Mouse (Mus musculus): Measurements from ENCODE around the gene Med29. TPM values are rescaled to one million over a fixed set of nuclear protein-coding genes. Genes with fewer than 3 reads are reported as not detected.

The Med29 gene
- total RNA-seq, 2 experiments from 2014 or later: 23.7 to 25.1 TPM

- DNase-seq (ENCODE audit: low spot score in 2 of 2): peak in 1 of 2 experiments; percentile 33
Measured at GRCm38 (mm10) chr7:28377190-28378065, 15.1 kb downstream of the Med29 start.

DNA sequence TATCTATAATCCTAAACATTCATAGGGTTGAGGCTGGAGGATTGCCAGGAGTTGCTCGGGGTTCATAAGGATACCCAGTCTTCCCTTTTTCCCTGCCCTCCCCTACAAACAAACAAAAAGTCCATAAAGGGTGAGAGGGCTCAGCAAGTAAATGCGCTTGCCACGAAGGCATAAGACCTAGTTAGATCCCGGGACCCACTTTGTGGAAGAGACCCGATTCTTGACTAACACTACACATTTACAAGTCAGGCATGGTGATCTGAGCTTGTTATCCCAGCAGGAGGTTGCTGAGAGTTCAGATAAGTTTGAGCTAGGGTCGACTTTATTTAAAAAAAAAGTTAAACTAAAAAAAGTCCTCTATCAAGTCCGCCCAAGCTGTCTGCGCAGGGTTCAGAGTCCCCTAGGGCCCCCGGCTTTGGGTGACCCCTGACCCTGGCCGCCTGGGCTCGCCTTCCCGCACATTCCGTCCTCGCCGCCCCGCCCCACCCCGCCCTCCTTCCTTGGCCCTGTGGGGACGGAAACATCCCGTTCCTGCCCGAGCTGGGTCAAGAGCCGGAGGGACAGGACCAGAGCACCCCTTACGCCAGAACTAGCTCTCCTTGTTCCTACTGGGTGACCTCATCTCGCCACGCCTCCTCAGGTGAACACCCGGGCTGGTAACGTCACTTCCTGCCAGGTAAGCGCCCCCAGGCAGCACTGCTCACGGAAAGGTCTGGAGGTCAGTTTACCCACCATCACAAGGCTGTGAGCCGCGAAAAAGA lies 16.3 kb downstream of the Med29 start:
- DNase-seq (ENCODE audit: low spot score in 2 of 2): peak in 1 of 2 experiments; percentile 76

- DNase-seq (ENCODE audit: low spot score in 2 of 2): peak; percentile 85 to 92
Measured at GRCm38 (mm10) chr7:28375176-28375921, 17.2 kb downstream of the Med29 start.

DNA sequence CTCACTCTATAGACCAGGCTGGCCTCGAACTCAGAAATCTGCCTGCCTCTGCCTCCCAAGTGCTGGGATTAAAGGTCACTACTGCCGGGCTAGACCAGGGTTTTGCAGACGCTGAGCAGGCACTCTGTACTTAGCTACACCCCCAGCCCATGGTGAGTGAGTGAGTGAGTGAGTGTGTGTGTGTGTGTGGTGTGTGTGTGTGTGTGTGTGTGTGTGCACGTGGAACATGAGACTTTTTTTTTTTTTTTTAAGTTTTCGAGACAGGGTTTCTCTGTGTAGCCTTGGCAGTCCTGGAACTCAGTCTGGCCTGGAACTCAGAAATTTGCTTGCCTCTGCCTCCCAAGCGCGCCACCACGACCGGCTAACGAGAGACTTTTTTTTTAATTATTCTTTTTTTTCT lies 17.9 kb downstream of the Med29 start:
- DNase-seq (ENCODE audit: low spot score in 2 of 2): no peak

- no peak for DNase-seq (ENCODE audit: low spot score in 2 of 2)
Measured at GRCm38 (mm10) chr7:28373891-28374495, 18.5 kb downstream of the Med29 start.

- DNase-seq (ENCODE audit: low spot score in 2 of 2): peak in 1 of 2 experiments; percentile 80
Measured at GRCm38 (mm10) chr7:28373131-28373581, 19.4 kb downstream of the Med29 start.

GRCm38 (mm10) chr7:28372251-28373108 lies 20.0 kb downstream of the Med29 start, which contains the start of gene Plekhg2:
TSS of gene Plekhg2 (minus strand) at chr7:28372599.
- peak; percentile 94 to 96 for DNase-seq (ENCODE audit: low spot score in 2 of 2)

- peak; percentile 71 to 72 for DNase-seq (ENCODE audit: low spot score in 2 of 2)
Measured at GRCm38 (mm10) chr7:28371514-28371989, 21.0 kb downstream of the Med29 start.

DNA sequence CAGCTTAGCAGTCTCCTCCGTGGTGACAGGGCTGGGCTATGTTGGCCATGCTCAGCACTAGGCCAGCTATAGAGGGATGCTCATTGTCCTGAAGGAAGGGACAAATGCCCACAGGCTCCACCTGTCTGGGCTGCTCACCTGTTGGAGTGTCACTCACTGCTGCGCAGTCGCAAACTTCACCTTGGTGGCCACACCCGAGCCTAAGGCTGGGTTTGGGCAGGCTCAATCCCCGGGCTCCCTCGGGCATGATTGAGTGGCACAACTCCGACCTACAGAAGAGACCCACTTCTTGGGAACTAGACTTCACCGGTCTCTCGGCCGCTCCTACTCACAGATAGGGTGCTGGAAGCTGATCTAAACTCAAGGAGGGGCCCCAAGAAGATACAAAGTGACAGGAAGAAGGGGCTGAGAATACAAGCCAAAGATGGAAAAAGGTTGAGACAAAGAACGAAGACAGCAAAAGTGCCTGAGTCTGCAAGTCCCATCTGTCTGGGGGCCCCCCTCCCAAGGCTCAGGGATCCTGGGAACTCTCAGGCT lies 21.5 kb downstream of the Med29 start:
- DNase-seq (ENCODE audit: low spot score in 2 of 2): no peak

- no peak for DNase-seq (ENCODE audit: low spot score in 2 of 2)
Measured at GRCm38 (mm10) chr7:28370051-28370450, 22.5 kb downstream of the Med29 start.

DNA sequence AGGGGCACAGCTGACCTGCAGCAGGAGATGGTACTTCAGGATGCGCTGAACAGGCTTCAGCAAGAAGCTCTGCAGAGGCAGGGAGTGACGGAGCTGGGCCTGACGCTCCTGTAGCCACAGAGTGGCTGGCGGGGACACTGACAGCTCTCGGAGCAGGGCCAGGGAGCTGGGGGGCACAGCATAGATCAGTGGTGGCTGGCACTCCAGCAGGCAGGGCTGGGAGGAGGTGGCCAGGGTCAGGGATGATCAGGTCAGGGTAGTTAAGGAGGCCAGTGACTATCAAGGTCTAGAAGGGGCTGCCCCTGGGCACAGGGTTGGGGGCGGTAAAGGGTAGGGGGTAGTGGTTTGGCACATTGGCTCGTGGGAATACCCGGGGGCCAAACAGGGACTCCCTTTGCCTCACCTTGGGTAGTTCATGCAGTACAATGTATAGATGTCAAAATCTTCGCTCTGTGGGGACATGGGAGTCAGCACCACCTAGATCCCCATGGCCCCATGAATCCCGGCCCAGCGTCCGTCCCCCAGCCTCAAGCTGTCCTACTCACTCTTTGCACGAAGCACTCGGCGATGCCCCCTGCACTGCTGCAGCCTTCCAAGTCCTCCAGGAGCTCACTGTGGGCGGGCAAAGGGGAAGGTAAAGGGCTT lies 24.1 kb downstream of the Med29 start:
- DNase-seq (ENCODE audit: low spot score in 2 of 2): no peak

DNA sequence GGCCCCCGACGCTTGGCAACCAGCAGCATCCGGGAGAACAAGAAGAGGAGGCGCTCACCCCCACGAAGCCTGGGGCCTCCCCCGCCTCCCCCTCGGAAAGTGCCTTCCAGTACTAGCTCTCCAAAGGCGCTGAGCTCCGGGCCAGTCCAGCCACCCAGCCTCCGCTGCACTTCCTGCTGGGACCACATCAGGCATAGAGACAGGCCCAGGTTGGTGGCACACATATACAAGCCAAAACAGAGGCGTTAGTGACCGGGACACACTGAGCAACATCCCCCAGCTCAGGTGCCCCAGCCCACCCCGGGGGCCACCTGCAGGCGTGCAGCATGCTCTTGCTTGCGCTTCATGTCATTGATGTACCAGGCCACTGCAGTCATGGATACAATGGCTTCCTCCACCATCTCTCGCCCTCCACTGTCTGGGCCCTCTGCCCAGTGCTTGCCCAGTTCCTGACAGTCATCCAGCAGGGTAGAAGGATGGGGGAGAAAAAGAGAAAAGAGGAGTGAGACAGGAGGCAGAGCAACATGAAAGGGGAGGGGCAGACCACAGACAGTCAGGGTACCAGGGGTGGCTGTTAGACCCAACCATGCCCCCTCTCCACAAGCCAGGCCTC lies 24.7 kb downstream of the Med29 start:
- DNase-seq (ENCODE audit: low spot score in 2 of 2): no peak

- no peak for DNase-seq (ENCODE audit: low spot score in 2 of 2)
Measured at GRCm38 (mm10) chr7:28362441-28363060, 30.0 kb downstream of the Med29 start.

DNA sequence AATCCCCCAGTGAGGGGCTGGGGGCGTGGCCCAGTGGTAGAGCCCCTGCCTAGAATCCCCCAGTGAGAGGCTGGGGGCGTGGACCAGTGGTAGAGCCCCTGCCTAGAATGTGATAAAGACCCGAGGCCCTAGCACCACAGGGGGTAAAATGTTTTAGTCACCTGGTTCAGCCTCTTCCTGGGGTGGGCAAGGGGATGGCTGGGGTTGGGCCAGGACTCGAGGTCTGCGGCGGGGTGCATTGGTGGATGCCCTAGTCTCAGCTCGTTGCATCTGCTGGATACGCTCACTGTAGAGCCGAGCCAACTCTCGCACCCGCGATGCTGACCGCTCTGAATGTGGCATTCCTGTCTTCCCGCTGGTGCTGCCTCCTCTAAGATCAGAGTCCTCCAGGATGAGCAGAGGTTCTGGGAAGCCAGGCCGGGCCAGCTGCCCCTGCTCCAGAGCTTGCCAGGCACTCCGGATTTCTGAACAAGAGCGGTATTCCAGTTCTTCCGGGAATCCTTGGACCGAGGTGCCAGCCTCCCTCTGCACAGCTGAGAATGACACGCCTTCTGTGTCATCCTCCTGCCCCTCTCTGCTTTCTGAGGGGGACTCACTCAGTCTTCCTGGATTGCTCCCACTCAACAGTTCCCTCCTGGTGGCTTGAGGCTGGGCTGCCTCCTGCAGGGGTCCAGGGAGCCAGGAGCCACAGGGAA lies 30.7 kb downstream of the Med29 start:
- DNase-seq (ENCODE audit: low spot score in 2 of 2): no peak

GRCm38 (mm10) chr7:28360291-28360690 lies 32.2 kb downstream of the Med29 start:
- no peak for DNase-seq (ENCODE audit: low spot score in 2 of 2)

- no peak for DNase-seq (ENCODE audit: low spot score in 2 of 2)
Measured at GRCm38 (mm10) chr7:28359854-28360253, 32.7 kb downstream of the Med29 start.

DNA sequence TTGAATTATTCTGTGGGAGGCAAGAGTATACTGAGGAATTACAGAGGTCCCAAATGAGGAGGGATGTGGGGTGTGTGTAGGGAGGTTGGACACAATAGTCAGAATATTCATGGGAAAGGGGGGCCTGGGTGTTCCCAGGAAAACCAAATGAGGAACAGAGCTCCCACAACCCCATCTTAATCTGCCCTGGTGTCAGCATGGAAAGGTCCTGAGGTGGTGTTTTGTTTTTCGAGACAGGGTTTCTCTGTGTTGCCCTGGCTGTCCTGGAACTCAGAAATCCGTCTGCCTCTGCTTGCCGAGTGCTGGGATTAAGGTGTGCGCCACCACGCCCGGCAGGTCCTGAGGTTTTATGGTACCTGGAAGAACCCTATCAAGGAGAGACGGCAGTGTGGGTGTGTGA lies 34.1 kb downstream of the Med29 start:
- DNase-seq (ENCODE audit: low spot score in 2 of 2): no peak

Measured in gastrocnemius, postnatal 4 days (tissue).